Mouse (Mus musculus) spleen, adult 2 months (tissue): Measurements from ENCODE around the gene Auts2. TPM values are rescaled to one million over a fixed set of nuclear protein-coding genes. Genes with fewer than 3 reads are reported as not detected.

Source experiments
- DNase-seq, 2 experiments: peaks; one replicate each; pipeline versions ENCODE4 v3.0.0 to v3.0.0-alpha.2; 2012 to 2021; ENCODE audit warnings: low spot score in 2 of 2, low read depth in 1 of 2
- H3K27ac ChIP-seq: fragments of 200-500 bp; 2 replicates; pipeline ENCODE4 v1.5.1; 2012; ENCODE audit warnings: low read length, inconsistent platforms; ENCODE audit not compliant: insufficient read depth
- H3K27me3 ChIP-seq: fragments of 200-500 bp; 2 replicates; pipeline ENCODE4 v1.6.1; 2012; ENCODE audit warnings: mild to moderate bottlenecking, moderate library complexity, low read length, inconsistent platforms; ENCODE audit not compliant: control insufficient read depth, insufficient read depth
- H3K36me3 ChIP-seq: fragments of 200-500 bp; 2 replicates; pipeline ENCODE4 v1.6.1; 2012; ENCODE audit warnings: mild to moderate bottlenecking, low read length, inconsistent platforms; ENCODE audit not compliant: control insufficient read depth, insufficient read depth
- H3K4me1 ChIP-seq: fragments of 200-500 bp; 2 replicates; pipeline ENCODE4 v1.6.1; 2011; ENCODE audit warnings: inconsistent platforms; ENCODE audit not compliant: control insufficient read depth, insufficient read depth, insufficient read length
- H3K4me3 ChIP-seq: fragments of 200-500 bp; 2 replicates; pipeline ENCODE4 v1.5.1; 2011; ENCODE audit warnings: mild to moderate bottlenecking, inconsistent platforms; ENCODE audit not compliant: insufficient read depth, insufficient read length; ENCODE audit errors: extremely low read depth
- CTCF ChIP-seq: fragments of 200-500 bp; IDR thresholded peaks from 2 replicates; pipeline ENCODE4 v1.5.1; 2011; ENCODE audit warnings: mild to moderate bottlenecking, inconsistent platforms; ENCODE audit not compliant: insufficient read depth, insufficient read length, insufficient replicate concordance; ENCODE audit errors: extremely low read depth
- POLR2A ChIP-seq: fragments of 200-500 bp; IDR thresholded peaks from 2 replicates; pipeline ENCODE4 v1.6.1; 2011; ENCODE audit warnings: low read depth, low read length, inconsistent platforms
- WGBS: fragments of 180-500 bp; shearing (Covaris S2); methylation state at CpG from one replicate; pipeline ENCODE4 v1.1.7; 2018; 5-methylcytosine and 5-hydroxymethylcytosine counted together
- polyA plus RNA-seq: library from polyadenylated mRNA; depleted of rRNA; stranded (reverse); fragments of >200 nt; gene quantifications from 2 replicates; pipeline ENCODE4 v1.2.3, GENCODE M21; 2012

The Auts2 gene
- polyA plus RNA-seq, 1 experiment: 1.3 TPM

DNA sequence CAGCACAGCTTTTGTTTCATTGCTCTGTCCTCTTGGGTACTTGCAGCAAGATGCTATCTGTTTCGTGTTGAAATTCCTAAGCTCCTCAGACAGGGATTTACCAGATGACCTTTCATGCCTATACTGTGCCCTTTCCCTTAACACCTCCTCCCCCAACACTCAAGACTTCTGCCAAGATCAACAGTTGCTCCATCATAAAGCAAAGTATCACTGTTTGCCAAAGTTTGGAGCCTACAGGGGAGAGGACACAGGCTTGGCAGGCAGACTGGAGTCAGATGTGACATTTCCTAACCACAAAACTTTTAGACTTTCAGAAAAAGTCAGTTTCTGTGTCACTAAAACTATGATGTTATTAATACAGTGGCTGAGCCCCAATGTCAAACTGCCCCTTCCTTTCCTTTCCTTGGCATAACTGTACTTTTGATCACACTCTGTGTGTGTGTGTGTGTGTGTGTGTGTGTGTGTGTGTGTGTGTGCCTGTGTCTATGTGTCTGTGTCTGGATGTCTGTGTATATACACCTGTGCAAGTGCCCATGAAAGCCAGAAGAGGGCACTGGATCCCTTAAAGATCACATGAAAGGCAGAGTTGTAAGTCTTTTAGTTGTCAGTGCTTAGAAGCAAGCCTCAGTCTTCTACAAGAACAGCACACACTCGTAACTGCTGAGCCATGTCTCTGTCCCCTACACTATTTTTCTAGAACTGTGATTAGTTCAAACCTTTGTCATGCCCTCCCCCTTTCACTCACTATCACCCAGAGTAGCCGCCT is 213.8 kb downstream of the Auts2 start:
- no peaks in the 10 kb centered on the region for H3K36me3 ChIP-seq
- WGBS: 86% methylated on average over 3 of the region's 3 CpGs
- TF ChIP-seq POLR2A: no peak
- H3K4me1 ChIP-seq: no peaks in the 10 kb centered on the region
- no peak overlapping the region for H3K27ac ChIP-seq
- H3K27me3 ChIP-seq: no peaks in the 10 kb centered on the region
- H3K4me3 ChIP-seq: no peak overlapping the region
- DNase-seq: no peak

DNA sequence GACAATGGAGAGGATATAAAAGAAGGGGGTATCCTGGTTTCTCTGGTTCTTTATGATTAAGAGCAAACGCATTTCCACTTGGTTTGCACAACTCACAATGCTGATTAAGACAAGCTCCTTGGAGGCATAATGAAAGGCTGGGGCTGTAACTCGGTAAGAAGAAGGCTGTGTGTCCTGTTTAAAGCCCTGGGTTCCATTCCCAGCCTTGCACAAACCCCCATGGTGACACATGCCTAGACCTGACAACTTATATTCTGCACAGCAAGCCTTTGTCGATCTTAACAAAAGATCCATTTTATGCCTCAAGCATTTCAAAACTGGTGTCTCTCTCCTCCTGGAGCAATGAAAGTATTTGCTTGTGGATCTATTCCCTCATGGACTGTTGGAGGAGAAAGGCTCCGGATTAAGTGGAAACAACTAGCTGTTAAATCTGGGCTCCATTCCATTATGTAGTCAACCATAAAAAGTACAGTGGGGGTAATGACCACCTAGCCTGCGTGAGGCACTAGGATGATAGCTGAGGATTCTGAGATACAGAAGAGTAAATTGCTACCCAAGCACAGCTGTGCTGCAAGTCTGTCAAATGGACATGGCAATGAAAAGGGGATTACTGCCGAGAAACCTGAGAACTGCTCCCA is 218.8 kb downstream of the Auts2 start:
- no peaks in the 10 kb centered on the region for H3K27me3 ChIP-seq
- no peak overlapping the region for H3K4me3 ChIP-seq
- WGBS: 86% methylated on average over 6 of the region's 6 CpGs
- DNase-seq: no peak
- TF ChIP-seq POLR2A (no peak), CTCF (no peak)
- H3K27ac ChIP-seq: no peak overlapping the region
- H3K4me1 ChIP-seq: no peaks in the 10 kb centered on the region
- H3K36me3 ChIP-seq: no peaks in the 10 kb centered on the region

DNA sequence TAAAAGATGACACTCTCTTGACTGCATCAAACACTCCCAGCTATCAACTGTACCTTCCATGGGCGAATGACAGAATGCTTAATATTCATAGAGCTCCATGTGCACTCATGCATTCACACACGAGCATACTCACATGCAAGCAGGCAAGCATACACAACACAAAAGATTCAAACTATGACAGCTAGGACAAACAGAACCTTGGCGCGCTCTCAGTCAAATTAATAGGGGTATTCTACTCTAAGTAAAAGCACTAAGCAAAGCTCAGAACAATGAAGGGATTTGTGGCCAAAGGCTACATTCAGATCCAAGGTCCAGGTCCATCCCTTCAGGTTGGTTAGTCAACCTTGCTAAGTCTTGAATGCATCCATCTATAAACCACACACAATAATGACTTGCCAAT is 219.5 kb downstream of the Auts2 start:
- Histone ChIP-seq H3K27ac (no peak overlapping the region), H3K27me3 (no peaks in the 10 kb centered on the region), H3K4me1 (no peaks in the 10 kb centered on the region), H3K36me3 (no peaks in the 10 kb centered on the region), H3K4me3 (no peak overlapping the region)
- WGBS: 90% methylated on average over 4 of the region's 4 CpGs
- DNase-seq: no peak
- no peak for TF ChIP-seq POLR2A
- no peak for TF ChIP-seq CTCF

DNA sequence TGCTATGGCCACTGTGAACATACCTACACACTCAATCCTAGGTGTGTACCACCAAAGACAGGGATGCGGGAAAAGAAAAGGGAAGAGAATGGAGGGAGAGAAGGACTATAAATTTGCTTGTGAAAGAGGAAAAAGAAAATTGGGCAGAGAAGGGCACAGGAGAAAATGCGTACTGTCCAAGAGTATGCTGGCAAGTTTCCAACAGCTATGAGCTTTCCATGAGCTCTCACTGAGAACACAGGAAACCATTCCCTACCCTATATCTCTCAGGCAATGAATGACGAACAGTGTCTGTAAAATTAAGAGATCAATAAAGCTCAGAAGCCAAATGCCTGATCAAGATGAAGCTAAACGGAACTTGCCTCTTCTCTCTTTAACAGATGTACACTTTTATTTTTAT is 220.2 kb downstream of the Auts2 start:
- DNase-seq: no peak
- Histone ChIP-seq H3K4me1 (no peaks in the 10 kb centered on the region), H3K4me3 (no peak overlapping the region), H3K27ac (no peak overlapping the region), H3K36me3 (no peaks in the 10 kb centered on the region), H3K27me3 (no peaks in the 10 kb centered on the region)
- 91% methylated on average over 4 of the region's 4 CpGs for WGBS
- TF ChIP-seq POLR2A: no peak
- no peak for TF ChIP-seq CTCF

DNA sequence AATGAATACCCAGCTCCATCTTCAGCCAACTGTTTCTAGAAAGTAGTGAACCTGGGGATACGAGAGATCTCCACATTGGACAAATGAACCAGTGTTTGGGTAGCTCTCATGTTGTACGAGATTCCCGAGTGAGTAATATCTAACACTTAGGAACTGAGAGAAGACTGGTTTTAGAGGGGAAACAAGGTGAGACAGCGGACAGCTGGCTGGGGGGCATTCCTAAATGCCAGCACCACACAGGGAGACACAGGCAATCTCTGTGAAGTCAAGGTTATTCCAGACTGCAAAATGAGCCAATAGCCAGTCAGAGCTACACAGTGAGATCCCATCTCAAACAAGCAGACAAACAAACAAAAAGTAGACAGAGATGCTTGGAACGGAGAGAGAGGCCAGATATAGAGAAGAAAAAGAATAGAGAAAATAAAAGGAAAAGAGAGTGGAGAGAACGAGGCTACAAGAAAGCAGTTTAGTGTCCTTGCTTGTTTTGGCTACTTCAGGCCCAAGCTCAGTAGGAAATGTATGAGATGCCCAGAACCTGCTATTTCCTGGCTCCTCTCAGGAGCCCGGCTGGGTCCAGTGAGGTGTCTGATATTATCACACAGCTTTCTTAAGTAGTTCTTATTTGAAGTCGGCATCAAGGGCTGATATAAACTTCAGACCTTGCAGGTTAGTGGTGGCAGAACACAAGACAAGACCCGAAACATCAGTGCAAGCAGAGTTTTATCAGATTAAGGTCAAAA is 224.9 kb downstream of the Auts2 start:
- Histone ChIP-seq H3K27me3 (no peaks in the 10 kb centered on the region), H3K36me3 (no peaks in the 10 kb centered on the region), H3K4me3 (no peak overlapping the region), H3K4me1 (no peaks in the 10 kb centered on the region), H3K27ac (no peak overlapping the region)
- 87% methylated on average over 9 of the region's 9 CpGs for WGBS
- DNase-seq: no peak
- TF ChIP-seq CTCF (no peak), POLR2A (no peak)

DNA sequence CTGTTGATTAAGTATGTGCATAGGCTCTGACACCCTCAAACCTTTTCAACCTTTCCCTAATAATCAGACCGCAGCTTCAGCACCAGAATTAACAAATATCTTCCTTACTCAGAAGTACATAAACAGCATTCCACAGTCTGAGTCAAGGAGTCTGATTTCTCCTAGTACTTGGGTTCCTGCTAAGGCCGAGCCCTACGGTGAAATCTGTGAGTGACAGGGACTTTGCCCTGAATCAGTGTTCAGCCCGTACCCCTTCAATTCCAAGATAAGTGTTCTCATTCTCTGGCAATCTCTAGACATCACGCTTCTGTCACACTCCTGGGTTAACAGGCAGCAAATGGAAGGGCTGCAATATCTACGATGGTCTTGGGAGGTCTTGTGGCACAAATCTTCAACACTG is 226.2 kb downstream of the Auts2 start:
- DNase-seq: no peak
- 89% methylated on average over 6 of the region's 6 CpGs for WGBS
- no peak for TF ChIP-seq POLR2A
- no peak for TF ChIP-seq CTCF
- H3K27me3 ChIP-seq: no peaks in the 10 kb centered on the region
- H3K36me3 ChIP-seq: no peaks in the 10 kb centered on the region
- H3K4me3 ChIP-seq: no peak overlapping the region
- no peaks in the 10 kb centered on the region for H3K4me1 ChIP-seq
- H3K27ac ChIP-seq: no peak overlapping the region

DNA sequence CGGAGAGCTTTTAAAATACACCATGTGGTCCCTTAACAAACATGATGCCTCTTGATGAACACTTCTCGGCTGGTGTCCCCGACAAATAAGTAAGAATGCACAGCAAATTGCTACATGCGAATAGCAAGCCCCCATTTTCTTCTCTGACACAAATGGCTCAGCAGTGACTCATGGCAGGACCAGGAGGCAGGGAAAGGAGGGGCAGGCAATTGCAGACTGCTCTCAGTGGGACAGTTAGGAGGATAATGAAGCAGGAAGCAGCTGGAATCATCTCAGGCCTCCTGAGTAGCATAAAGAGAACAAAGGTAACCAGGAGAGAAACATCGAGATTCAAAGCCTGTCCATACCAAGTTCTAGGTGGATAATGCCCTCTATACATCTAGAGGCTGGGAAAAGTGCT is 228.8 kb downstream of the Auts2 start:
- WGBS: 92% methylated on average over 5 of the region's 5 CpGs
- H3K4me3 ChIP-seq: no peak overlapping the region
- no peak for DNase-seq
- no peaks in the 10 kb centered on the region for H3K4me1 ChIP-seq
- no peaks in the 10 kb centered on the region for H3K36me3 ChIP-seq
- no peaks in the 10 kb centered on the region for H3K27me3 ChIP-seq
- TF ChIP-seq CTCF (no peak), POLR2A (no peak)
- H3K27ac ChIP-seq: no peak overlapping the region
